Mouse (Mus musculus) embryo, embryonic 10 days (tissue): ENCODE results near the gene Morc1.
A peak's percentile ranks its signal among the peaks of the same experiment; 100 is the strongest.

Experiments used
- DNase-seq: peaks from one replicate; pipeline ENCODE4 v3.0.0-alpha.2; 2015; ENCODE audit warnings: low spot score

Morc1 gene

GRCm38 (mm10) chr16:48431027-48431426 is at the start of gene Morc1:
Gene Morc1 (plus strand): TSS chr16:48431237.
- DNase-seq: no peak

- DNase-seq: no peak
These were observed 47.3 kb upstream of the Morc1 start for GRCm38 (mm10) chr16:48383582-48384257.

GRCm38 (mm10) chr16:48386982-48387381 is 44.1 kb upstream of the Morc1 start:
- no peak for DNase-seq

GRCm38 (mm10) chr16:48395278-48395677 is 35.8 kb upstream of the Morc1 start:
- DNase-seq: no peak

- DNase-seq: no peak
These were observed 28.1 kb upstream of the Morc1 start for GRCm38 (mm10) chr16:48402963-48403362.

GRCm38 (mm10) chr16:48403423-48403822 is 27.6 kb upstream of the Morc1 start:
- DNase-seq: no peak

- no peak for DNase-seq
These were observed 27.0 kb upstream of the Morc1 start for GRCm38 (mm10) chr16:48404009-48404408.

GRCm38 (mm10) chr16:48405674-48406403 is 25.2 kb upstream of the Morc1 start:
- no peak for DNase-seq

GRCm38 (mm10) chr16:48409580-48409979 is 21.5 kb upstream of the Morc1 start:
- DNase-seq: peak; percentile 41

- DNase-seq: no peak
These were observed 20.9 kb upstream of the Morc1 start for GRCm38 (mm10) chr16:48410125-48410524.

- DNase-seq: no peak
These were observed 18.8 kb upstream of the Morc1 start, which contains the start of gene Gm5485 for GRCm38 (mm10) chr16:48412246-48412645. Gene Gm5485 (minus strand): TSS chr16:48412416.

- DNase-seq: no peak
These were observed 12.5 kb upstream of the Morc1 start for GRCm38 (mm10) chr16:48418557-48418956.

GRCm38 (mm10) chr16:48419035-48419434 is 12.0 kb upstream of the Morc1 start:
- DNase-seq: no peak

GRCm38 (mm10) chr16:48422501-48422900 is 8.5 kb upstream of the Morc1 start:
- no peak for DNase-seq

GRCm38 (mm10) chr16:48424069-48424468 is 7.0 kb upstream of the Morc1 start:
- DNase-seq: no peak

- DNase-seq: no peak
These were observed 1.6 kb upstream of the Morc1 start for GRCm38 (mm10) chr16:48429427-48429826.

- DNase-seq: no peak
These were observed 4.4 kb downstream of the Morc1 start for GRCm38 (mm10) chr16:48435454-48435853.

- no peak for DNase-seq
These were observed 6.4 kb downstream of the Morc1 start for GRCm38 (mm10) chr16:48437476-48437875.

GRCm38 (mm10) chr16:48444589-48444988 is 13.6 kb downstream of the Morc1 start:
- DNase-seq: no peak

- no peak for DNase-seq
These were observed 15.3 kb downstream of the Morc1 start for GRCm38 (mm10) chr16:48446161-48446925.

- no peak for DNase-seq
These were observed 22.2 kb downstream of the Morc1 start for GRCm38 (mm10) chr16:48453264-48453663.

GRCm38 (mm10) chr16:48473396-48473795 is 42.4 kb downstream of the Morc1 start:
- no peak for DNase-seq
